Mouse (Mus musculus): ENCODE data around the gene Olfr1000. TPM values are rescaled to one million over a fixed set of nuclear protein-coding genes. Genes with fewer than 3 reads are reported as not detected.

The Olfr1000 gene
- total and polyA plus RNA-seq, 3 experiments = not detected

DNA sequence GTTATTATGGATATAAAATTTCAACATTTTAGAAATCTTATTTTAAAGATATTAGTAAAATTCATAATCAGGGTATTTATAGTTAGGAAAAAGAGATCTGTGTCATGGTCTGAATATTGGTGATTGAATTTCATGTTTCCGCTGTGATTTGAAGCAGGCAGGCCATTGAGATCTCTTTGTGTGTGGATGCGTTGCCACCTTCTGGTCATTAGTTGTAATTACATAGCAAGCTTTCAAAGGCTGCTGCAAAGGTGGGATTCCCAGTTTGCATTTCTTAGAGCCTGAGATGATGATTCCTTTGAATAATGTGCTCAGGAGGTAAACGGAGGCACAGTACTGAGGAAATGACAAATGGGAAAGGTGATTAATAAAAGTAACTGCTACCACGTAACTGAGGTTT is 50.5 kb downstream of the Olfr1000 start:
- no peaks in the 10 kb centered on the region; a peak in 1 of 4 replicates for H3K4me1 ChIP-seq (ENCODE audit: control insufficient read depth in 1 of 2, insufficient read depth in 2 of 2, low read length in 2 of 2)
- H3K9ac ChIP-seq (ENCODE audit: control insufficient read depth, low read depth, low read length, poor library complexity, severe bottlenecking) = no peak overlapping the region
- H3K27me3 ChIP-seq (ENCODE audit: control insufficient read depth in 1 of 2, insufficient read depth in 2 of 2, low read length in 2 of 2) = no peaks in the 10 kb centered on the region
- no peaks in the 10 kb centered on the region; a peak in 1 of 4 replicates for H3K36me3 ChIP-seq (ENCODE audit: control insufficient read depth in 1 of 2, insufficient read depth in 2 of 2, low read length in 2 of 2)
- H3K79me2 ChIP-seq (ENCODE audit: control insufficient read depth, insufficient read depth, low read length, poor library complexity) = no peaks in the 10 kb centered on the region
- no peaks in the 10 kb centered on the region for H3K9me3 ChIP-seq (replicated peaks; ENCODE audit: insufficient read depth, low read length)
- peak; percentile 59 for DNase-seq (ENCODE audit: low read depth, low spot score)
- H3K27ac ChIP-seq (ENCODE audit: control insufficient read depth, low read depth, low read length) = no peak overlapping the region
- TF ChIP-seq ZC3H11A (IDR thresholded peaks at IDR 0.05; ENCODE audit: low read depth, low read length) (peak; percentile 66), RAD21 (IDR thresholded peaks at IDR 0.05; ENCODE audit: low read depth, low read length) (peak; percentile 81), GATA1 (IDR thresholded peaks at IDR 0.05; ENCODE audit: low read depth, low read length) (no peak), NELFE (IDR thresholded peaks at IDR 0.05; ENCODE audit: low read depth, low read length) (no peak), USF2 (IDR thresholded peaks at IDR 0.05; ENCODE audit: borderline replicate concordance in 1 of 2, insufficient read depth in 1 of 2, low read depth in 1 of 2, low read length in 2 of 2) (no peak), SMC3 (IDR thresholded peaks at IDR 0.05; ENCODE audit: low read depth, low read length) (peak; percentile 83), CHD1 (IDR thresholded peaks at IDR 0.05; ENCODE audit: low read depth, low read length) (no peak), CTCF (IDR thresholded peaks at IDR 0.05 in 2 of 3, conservative IDR thresholded peaks at IDR 0.05 in 1 of 3; ENCODE audit: control insufficient read depth in 1 of 3, insufficient read depth in 1 of 3, low read depth in 2 of 3, low read length in 3 of 3, poor library complexity in 1 of 3, severe bottlenecking in 1 of 3) (peak; percentile 67 to 78 (median 70))
- no peak overlapping the region for H3K4me3 ChIP-seq (ENCODE audit: control insufficient read depth in 1 of 2, insufficient read depth in 1 of 2, low read depth in 2 of 2, low read length in 2 of 2)

DNA sequence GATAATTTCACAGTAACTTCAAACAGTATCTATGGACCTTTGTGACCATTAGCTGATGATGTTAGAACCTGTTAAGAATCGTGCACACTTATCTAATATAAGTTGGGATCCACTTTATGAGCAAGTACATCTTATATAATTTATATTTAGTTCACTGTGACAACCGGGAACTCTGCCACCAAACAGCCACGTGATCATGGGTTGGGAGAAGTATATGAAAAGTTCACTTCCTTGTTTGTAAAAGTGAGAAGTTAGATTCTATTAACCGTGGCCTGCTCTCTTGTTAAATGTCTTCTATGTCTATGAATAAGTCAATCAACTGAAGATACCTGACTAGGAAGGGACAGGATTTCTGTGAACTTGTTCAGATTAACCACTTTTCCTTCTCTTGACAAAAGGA is 51.5 kb downstream of the Olfr1000 start:
- peak; percentile 42 for DNase-seq (ENCODE audit: low read depth, low spot score)
- no peak overlapping the region for H3K4me3 ChIP-seq (ENCODE audit: control insufficient read depth in 1 of 2, insufficient read depth in 1 of 2, low read depth in 2 of 2, low read length in 2 of 2)
- no peaks in the 10 kb centered on the region for H3K79me2 ChIP-seq (ENCODE audit: control insufficient read depth, insufficient read depth, low read length, poor library complexity)
- no peak overlapping the region for H3K27ac ChIP-seq (ENCODE audit: control insufficient read depth, low read depth, low read length)
- H3K9ac ChIP-seq (ENCODE audit: control insufficient read depth, low read depth, low read length, poor library complexity, severe bottlenecking) = no peak overlapping the region
- H3K9me3 ChIP-seq (replicated peaks; ENCODE audit: insufficient read depth, low read length) = no peaks in the 10 kb centered on the region
- H3K27me3 ChIP-seq (ENCODE audit: control insufficient read depth in 1 of 2, insufficient read depth in 2 of 2, low read length in 2 of 2) = no peaks in the 10 kb centered on the region
- no peaks in the 10 kb centered on the region; a peak in 1 of 4 replicates for H3K4me1 ChIP-seq (ENCODE audit: control insufficient read depth in 1 of 2, insufficient read depth in 2 of 2, low read length in 2 of 2)
- H3K36me3 ChIP-seq (ENCODE audit: control insufficient read depth in 1 of 2, insufficient read depth in 2 of 2, low read length in 2 of 2) = no peaks in the 10 kb centered on the region; a peak in 1 of 4 replicates
- TF ChIP-seq POLR2AphosphoS2 (IDR thresholded peaks at IDR 0.05; ENCODE audit: low read length) (no peak), EP300 (IDR thresholded peaks at IDR 0.05; ENCODE audit: low read depth in 1 of 2, low read length in 2 of 2) (no peak), TAL1 (IDR thresholded peaks at IDR 0.05; ENCODE audit: low read length) (no peak), MEF2A (IDR thresholded peaks at IDR 0.05; ENCODE audit: extremely low read depth, insufficient replicate concordance, low read depth, low read length, poor library complexity, severe bottlenecking) (no peak), UBTF (IDR thresholded peaks at IDR 0.05; ENCODE audit: borderline replicate concordance, insufficient read depth, low read depth, low read length) (no peak), MXI1 (IDR thresholded peaks at IDR 0.05; ENCODE audit: low read depth, low read length) (peak; percentile 32; the same call in 1 of the 2 replicates), ZKSCAN1 (IDR thresholded peaks at IDR 0.05; ENCODE audit: low read depth, low read length) (no peak), POLR2A (IDR thresholded peaks at IDR 0.05; ENCODE audit: control insufficient read depth in 1 of 2, insufficient read depth in 1 of 2, low read depth in 1 of 2, low read length in 2 of 2, poor library complexity in 1 of 2) (no peak), TBP (IDR thresholded peaks at IDR 0.05; ENCODE audit: low read depth, low read length) (no peak), E2F4 (IDR thresholded peaks at IDR 0.05; ENCODE audit: borderline replicate concordance, low read depth, low read length) (no peak), USF2 (IDR thresholded peaks at IDR 0.05; ENCODE audit: borderline replicate concordance in 1 of 2, insufficient read depth in 1 of 2, low read depth in 1 of 2, low read length in 2 of 2) (0 out of 4 replicates have a peak, but pooled peaks have one; percentile 27 to 58), USF1 (IDR thresholded peaks at IDR 0.05; ENCODE audit: low read depth, low read length) (peak; percentile 90), SIN3A (IDR thresholded peaks at IDR 0.05; ENCODE audit: low read length) (0 out of 2 replicates have a peak, but pooled peaks have one; percentile 20), CHD2 (IDR thresholded peaks at IDR 0.05; ENCODE audit: low read length) (no peak), MYB (IDR thresholded peaks at IDR 0.05; ENCODE audit: low read depth, low read length) (no peak), JUND (IDR thresholded peaks at IDR 0.05; ENCODE audit: low read depth, low read length) (no peak), MYC (IDR thresholded peaks at IDR 0.05; ENCODE audit: low read depth, low read length) (no peak), RCOR1 (IDR thresholded peaks at IDR 0.05; ENCODE audit: low read depth, low read length) (no peak), BHLHE40 (IDR thresholded peaks at IDR 0.05; ENCODE audit: borderline replicate concordance, low read depth, low read length) (no peak), ZMIZ1 (IDR thresholded peaks at IDR 0.05; ENCODE audit: low read depth, low read length) (no peak), MAX (IDR thresholded peaks at IDR 0.05; ENCODE audit: low read length) (peak; percentile 68; the same call in 1 of the 2 replicates), ELF1 (IDR thresholded peaks at IDR 0.05; ENCODE audit: low read depth, low read length) (0 out of 2 replicates have a peak, but pooled peaks have one; percentile 46), ETS1 (IDR thresholded peaks at IDR 0.05; ENCODE audit: low read depth, low read length) (no peak), HCFC1 (IDR thresholded peaks at IDR 0.05; ENCODE audit: low read depth, low read length) (no peak), RAD21 (IDR thresholded peaks at IDR 0.05; ENCODE audit: low read depth, low read length) (no peak), ZC3H11A (IDR thresholded peaks at IDR 0.05; ENCODE audit: low read depth, low read length) (no peak), MAFK (IDR thresholded peaks at IDR 0.05; ENCODE audit: borderline replicate concordance, low read depth, low read length) (no peak), CHD1 (IDR thresholded peaks at IDR 0.05; ENCODE audit: low read depth, low read length) (no peak)

Measured in MEL (cell line).